Mouse (Mus musculus) CH12.LX (cell line): Measurements from ENCODE around the gene Sh3rf1. TPM values are rescaled to one million over a fixed set of nuclear protein-coding genes. Genes with fewer than 3 reads are reported as not detected.

ENCODE experiments used
- DNase-seq: peaks from one replicate; pipeline ENCODE4 v3.0.0-alpha.2; 2013; ENCODE audit errors: extremely low read depth
- H3K27ac ChIP-seq: 2 replicates; pipeline ENCODE4 v1.5.1; 2012; ENCODE audit warnings: low read depth, mild to moderate bottlenecking, control low read depth, moderate library complexity; ENCODE audit not compliant: insufficient read depth
- H3K27me3 ChIP-seq: replicated peaks from 2 replicates; pipeline ENCODE3; 2012; ENCODE audit warnings: inconsistent platforms
- H3K36me3 ChIP-seq, 2 experiments: replicated peaks in 1 of 2; 2 replicates each; pipeline versions ENCODE3 to v1.6.1; 2012; ENCODE audit warnings: inconsistent platforms in 1 of 2, low read length in 1 of 2, mild to moderate bottlenecking in 1 of 2, mixed read lengths in 1 of 2, moderate library complexity in 1 of 2; ENCODE audit not compliant: control insufficient read depth in 1 of 2, insufficient read depth in 1 of 2
- H3K4me1 ChIP-seq, 2 experiments: 2 replicates each; pipeline ENCODE4 v1.6.1; 2012; ENCODE audit warnings: inconsistent platforms in 1 of 2, moderate library complexity in 1 of 2; ENCODE audit not compliant: insufficient read depth in 2 of 2, control insufficient read depth in 1 of 2
- H3K4me2 ChIP-seq: 2 replicates; pipeline ENCODE4 v1.6.1; 2012; ENCODE audit warnings: low read depth, mild to moderate bottlenecking, control low read depth; ENCODE audit not compliant: poor library complexity, insufficient read depth, severe bottlenecking
- H3K4me3 ChIP-seq, 3 experiments: fragments of 150-350 bp in 1 of 3; sonication (generic) in 1 of 3; replicated peaks in 1 of 3; 2 replicates each; pipeline versions ENCODE3 to v1.5.1; 2011 to 2012; ENCODE audit warnings: low read depth in 2 of 3, low read length in 2 of 3, mild to moderate bottlenecking in 2 of 3, moderate library complexity in 2 of 3, control low read depth in 1 of 3, improper control_type of control experiment in 1 of 3, inconsistent platforms in 1 of 3, mixed read lengths in 1 of 3; ENCODE audit not compliant: poor library complexity in 1 of 3
- H3K79me2 ChIP-seq: replicated peaks from 2 replicates; pipeline ENCODE4 v1.6.1; 2012; ENCODE audit warnings: mild to moderate bottlenecking, moderate library complexity; ENCODE audit not compliant: control insufficient read depth, poor library complexity, insufficient read depth, severe bottlenecking; ENCODE audit errors: extremely low read depth
- H3K9ac ChIP-seq: 2 replicates; pipeline ENCODE4 v1.6.1; 2012; ENCODE audit warnings: low read depth, mild to moderate bottlenecking, control low read depth, moderate library complexity; ENCODE audit not compliant: insufficient read depth
- H3K9me3 ChIP-seq: replicated peaks from 2 replicates; pipeline ENCODE3; 2012; ENCODE audit warnings: low read length, inconsistent platforms, mixed read lengths
- CHD1 ChIP-seq: IDR thresholded peaks from 2 replicates; pipeline ENCODE4 v1.6.1; 2012; ENCODE audit warnings: low read depth, low read length, improper control_type of control experiment, inconsistent platforms
- CTCF ChIP-seq, 2 experiments: IDR thresholded peaks in 1 of 2; conservative IDR thresholded peaks in 1 of 2; 2 replicates each; pipeline ENCODE4 v1.5.1; 2011 to 2012; ENCODE audit warnings: low read depth in 2 of 2, low read length in 2 of 2, improper control_type of control experiment in 1 of 2, inconsistent platforms in 1 of 2, mild to moderate bottlenecking in 1 of 2, moderate library complexity in 1 of 2
- ELF1 ChIP-seq: IDR thresholded peaks from 2 replicates; pipeline ENCODE4 v1.6.1; 2014; ENCODE audit warnings: low read depth, mild to moderate bottlenecking, inconsistent platforms, low read length, improper control_type of control experiment
- ETS1 ChIP-seq: conservative IDR thresholded peaks from 2 replicates; pipeline ENCODE4 v1.6.1; 2012; ENCODE audit warnings: low read depth, mild to moderate bottlenecking, inconsistent platforms, low read length, improper control_type of control experiment, moderate library complexity
- HCFC1 ChIP-seq: IDR thresholded peaks from 2 replicates; pipeline ENCODE4 v1.6.1; 2012; ENCODE audit warnings: low read depth, mild to moderate bottlenecking, inconsistent platforms, low read length, improper control_type of control experiment
- IRF4 ChIP-seq: IDR thresholded peaks from 2 replicates; pipeline ENCODE4 v1.6.1; 2014; ENCODE audit warnings: low read depth, mild to moderate bottlenecking, inconsistent platforms, low read length, improper control_type of control experiment
- JUND ChIP-seq: conservative IDR thresholded peaks from 2 replicates; pipeline ENCODE4 v1.6.1; 2011; ENCODE audit warnings: low read depth, low read length, improper control_type of control experiment
- KAT2A ChIP-seq: IDR thresholded peaks from 2 replicates; pipeline ENCODE4 v1.6.1; 2012; ENCODE audit warnings: low read length, improper control_type of control experiment, inconsistent platforms; ENCODE audit not compliant: insufficient replicate concordance
- MXI1 ChIP-seq: IDR thresholded peaks from 2 replicates; pipeline ENCODE4 v1.6.1; 2011; ENCODE audit warnings: mild to moderate bottlenecking, low read depth, low read length, improper control_type of control experiment
- NELFE ChIP-seq: IDR thresholded peaks from 2 replicates; pipeline ENCODE4 v1.6.1; 2011; ENCODE audit warnings: low read depth, low read length, improper control_type of control experiment
- PAX5 ChIP-seq: IDR thresholded peaks from 2 replicates; pipeline ENCODE4 v1.6.1; 2012; ENCODE audit warnings: low read length, inconsistent platforms, mixed read lengths
- POLR2A ChIP-seq: IDR thresholded peaks from 2 replicates; pipeline ENCODE4 v1.6.1; 2011; ENCODE audit warnings: low read depth, mild to moderate bottlenecking, improper control_type of control experiment, low read length
- POLR2AphosphoS2 ChIP-seq: IDR thresholded peaks from 2 replicates; pipeline ENCODE4 v1.6.1; 2011; ENCODE audit warnings: low read depth, low read length, improper control_type of control experiment
- RCOR1 ChIP-seq: conservative IDR thresholded peaks from 2 replicates; pipeline ENCODE4 v1.6.1; 2012; ENCODE audit warnings: low read depth, mild to moderate bottlenecking, inconsistent platforms, low read length, improper control_type of control experiment
- SIN3A ChIP-seq: IDR thresholded peaks from 2 replicates; pipeline ENCODE4 v1.6.1; 2012; ENCODE audit warnings: low read length, improper control_type of control experiment, inconsistent platforms
- UBTF ChIP-seq: IDR thresholded peaks from 2 replicates; pipeline ENCODE4 v1.6.1; 2012; ENCODE audit warnings: low read depth, mild to moderate bottlenecking, inconsistent platforms, low read length, improper control_type of control experiment, moderate library complexity
- USF1 ChIP-seq: IDR thresholded peaks from 2 replicates; pipeline ENCODE4 v1.6.1; 2014; ENCODE audit warnings: low read depth, mild to moderate bottlenecking, inconsistent platforms, low read length, improper control_type of control experiment
- ZC3H11A ChIP-seq: IDR thresholded peaks from 2 replicates; pipeline ENCODE4 v1.6.1; 2012; ENCODE audit warnings: low read depth, mild to moderate bottlenecking, inconsistent platforms, low read length, improper control_type of control experiment
- ZMIZ1 ChIP-seq: IDR thresholded peaks from 2 replicates; pipeline ENCODE4 v1.6.1; 2012; ENCODE audit warnings: low read depth, mild to moderate bottlenecking, inconsistent platforms, low read length, improper control_type of control experiment
- ZNF384 ChIP-seq: IDR thresholded peaks from 2 replicates; pipeline ENCODE4 v1.6.1; 2012; ENCODE audit warnings: low read depth, low read length, improper control_type of control experiment, inconsistent platforms
- dilution Hi-C: fragments of 300-500 bp; cut with MboI; formaldehyde crosslinking; loops from 2 replicates; pipeline ENCODE4 v1.14.3; 2020; ENCODE audit warnings: low sequenced_read_pairs; ENCODE audit not compliant: extremely low pct_unique_long_range_greater_than_20kb, extremely low pct_ligation_motif_present
- in situ Hi-C: fragments of 300-500 bp; cut with MboI; formaldehyde crosslinking; loops from 3 replicates; pipeline ENCODE4 v1.14.3; 2019; ENCODE audit warnings: low sequenced_read_pairs, low pct_ligation_motif_present, low pct_unique_long_range_greater_than_20kb, mixed read lengths
- polyA plus RNA-seq: library from polyadenylated mRNA; unstranded; fragments of >175 nt; gene quantifications from 2 replicates; pipeline ENCODE4 v1.2.1, GENCODE M21; 2012; ENCODE audit warnings: low read depth; ENCODE audit not compliant: insufficient read length
- total RNA-seq, 2 experiments: library from RNA; depleted of rRNA; stranded (reverse); fragments of 300-350 nt in 1 of 2; fragments of >200 nt in 1 of 2; gene quantifications; 2 replicates each; pipeline ENCODE4 v1.2.3; 2012 to 2014

Gene Sh3rf1
- total and polyA plus RNA-seq, 3 experiments: 6.0 to 16.8 (median 10.6) TPM

- in situ Hi-C loops: no loop called here
- Histone ChIP-seq H3K27me3 (peaks cover 2% of the 10 kb centered on the region), H3K27ac (no peak overlapping the region), H3K4me2 (no peak overlapping the region), H3K9me3 (peaks cover 6% of the 10 kb centered on the region), H3K9ac (no peak overlapping the region), H3K36me3 (no peaks in the 10 kb centered on the region), H3K4me3 (no peak overlapping the region), H3K4me1 (peaks cover 0 to 12% of the 10 kb centered on the region in 2 experiments; a peak in 2 of 4 replicates), H3K79me2 (no peaks in the 10 kb centered on the region)
- no peak for DNase-seq
- TF ChIP-seq JUND: no peak
- no peak for TF ChIP-seq CTCF (conservative IDR thresholded peaks at IDR 0.05 in 1 of 2, IDR thresholded peaks at IDR 0.05 in 1 of 2; ENCODE audit: low read depth in 2 of 2, low read length in 2 of 2)
- TF ChIP-seq POLR2A: no peak
- TF ChIP-seq KAT2A: no peak
- TF ChIP-seq MXI1: no peak
- no peak for TF ChIP-seq ZMIZ1
- TF ChIP-seq RCOR1: no peak
- no peak for TF ChIP-seq NELFE
- dilution Hi-C loops: no loop called here
These were observed 6.2 kb upstream of the Sh3rf1 start for GRCm38 (mm10) chr8:61217426-61217825.

DNA sequence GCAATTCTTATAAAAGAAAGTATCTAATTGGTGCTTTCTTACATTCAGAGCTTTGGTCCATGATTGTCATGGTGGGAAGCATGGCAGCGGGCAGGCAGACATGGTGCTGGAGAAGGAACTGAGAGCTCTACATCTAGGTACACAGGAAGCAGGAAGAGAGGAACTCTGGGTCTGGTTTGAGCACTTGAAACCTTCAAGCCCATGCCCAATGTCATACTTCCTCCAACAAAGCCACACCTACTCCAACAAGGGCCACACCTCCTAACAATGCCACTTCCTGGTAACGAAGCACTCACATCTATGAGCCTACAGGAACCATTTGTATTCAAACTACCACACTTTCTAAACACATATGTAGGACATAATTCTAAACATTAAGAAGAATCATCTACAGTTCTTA lies 5.2 kb upstream of the Sh3rf1 start:
- Histone ChIP-seq H3K36me3 (no peaks in the 10 kb centered on the region), H3K27me3 (peaks cover 2% of the 10 kb centered on the region), H3K27ac (no peak overlapping the region), H3K79me2 (no peaks in the 10 kb centered on the region), H3K4me3 (no peak overlapping the region), H3K9me3 (peaks cover 6% of the 10 kb centered on the region), H3K4me1 (peaks cover 0 to 14% of the 10 kb centered on the region in 2 experiments; a peak in 2 of 4 replicates), H3K4me2 (no peak overlapping the region), H3K9ac (no peak overlapping the region)
- TF ChIP-seq ELF1 (peak; percentile 29; the same call in 1 of the 2 replicates), IRF4 (no peak), ZC3H11A (no peak)
- in situ Hi-C loops (no loop called here), dilution Hi-C loops (no loop called here)
- peak; percentile 44 for DNase-seq

GRCm38 (mm10) chr8:61223283-61223682 lies 389 bp upstream of the Sh3rf1 start:
- in situ Hi-C loops: loop anchor here (10.0 kb wide), 2 partner anchors 132 to 162 kb away; no protein-coding TSS in a partner anchor
- TF ChIP-seq CTCF (conservative IDR thresholded peaks at IDR 0.05 in 1 of 2, IDR thresholded peaks at IDR 0.05 in 1 of 2; ENCODE audit: low read depth in 2 of 2, low read length in 2 of 2) (no peak), ZC3H11A (no peak), JUND (no peak), ELF1 (no peak), UBTF (no peak), ZNF384 (no peak), SIN3A (no peak), USF1 (no peak), CHD1 (no peak), PAX5 (no peak), MXI1 (no peak), ZMIZ1 (no peak), ETS1 (no peak), HCFC1 (no peak), POLR2AphosphoS2 (no peak)
- DNase-seq: no peak
- peak overlapping the region; percentile 53 to 88 (median 79) for H3K4me3 ChIP-seq
- peaks cover 2% of the 10 kb centered on the region for H3K27me3 ChIP-seq
- H3K4me2 ChIP-seq: peak overlapping the region; percentile 17
- dilution Hi-C loops: no loop called here
- H3K9me3 ChIP-seq: peaks cover 6% of the 10 kb centered on the region
- peak overlapping the region; percentile 78 for H3K9ac ChIP-seq
- H3K4me1 ChIP-seq: peaks cover 0 to 32% of the 10 kb centered on the region in 2 experiments; a peak in 2 of 4 replicates
- peaks cover 24% of the 10 kb centered on the region for H3K79me2 ChIP-seq
- no peak overlapping the region for H3K27ac ChIP-seq
- no peaks in the 10 kb centered on the region for H3K36me3 ChIP-seq
